Mouse (Mus musculus) gastrocnemius, adult 2 months (tissue): Measurements from ENCODE around the gene Gm26920. TPM values are rescaled to one million over a fixed set of nuclear protein-coding genes. Genes with fewer than 3 reads are reported as not detected.

ENCODE experiments used
- DNase-seq: peaks from one replicate; pipeline ENCODE4 v3.0.0; 2022
- H3K27ac ChIP-seq: fragments of 200-600 bp; 2 replicates; pipeline ENCODE4 v1.8.1; 2022; ENCODE audit warnings: mild to moderate bottlenecking
- H3K4me3 ChIP-seq: fragments of 200-600 bp; 2 replicates; pipeline ENCODE4 v1.8.1; 2022; ENCODE audit warnings: mild to moderate bottlenecking, moderate library complexity
- CTCF ChIP-seq: fragments of 200-600 bp; IDR thresholded peaks from 2 replicates; pipeline ENCODE4 v1.8.1; 2022; ENCODE audit warnings: antibody characterized with exemption, mild to moderate bottlenecking, moderate library complexity
- intact Hi-C: fragments of 180-260 bp; cut with DNase I; formaldehyde crosslinking; loops from one replicate; pipeline ENCODE4 v1.15.1; 2025
- total RNA-seq, 2 experiments: library from RNA; stranded (reverse); gene quantifications; 2 replicates each; pipeline ENCODE4 v1.2.3; 2021

The Gm26920 gene
- total RNA-seq, 2 experiments from 2014 or later, result 0.59 TPM; not detected in 1

- H3K27ac ChIP-seq, result no peak overlapping the region
- intact Hi-C loops, result no loop called here
- no peak for DNase-seq
- no peak overlapping the region for H3K4me3 ChIP-seq
- TF ChIP-seq CTCF, result no peak
Observed at GRCm38 (mm10) chr7:30048126-30048525, 42.1 kb downstream of the Gm26920 start.

- intact Hi-C loops, result no loop called here
- Histone ChIP-seq H3K27ac (no peak overlapping the region), H3K4me3 (no peak overlapping the region)
- DNase-seq, result no peak
- no peak for TF ChIP-seq CTCF
Observed at GRCm38 (mm10) chr7:30044354-30044753, 45.9 kb downstream of the Gm26920 start.

GRCm38 (mm10) chr7:30034331-30034730, 55.9 kb downstream of the Gm26920 start:
- Histone ChIP-seq H3K27ac (no peak overlapping the region), H3K4me3 (no peak overlapping the region)
- no peak for TF ChIP-seq CTCF
- DNase-seq, result no peak
- intact Hi-C loops, result no loop called here

GRCm38 (mm10) chr7:30031379-30031778, 58.8 kb downstream of the Gm26920 start:
- intact Hi-C loops, result no loop called here
- Histone ChIP-seq H3K27ac (no peak overlapping the region), H3K4me3 (no peak overlapping the region)
- DNase-seq, result no peak
- TF ChIP-seq CTCF, result no peak

GRCm38 (mm10) chr7:30030677-30031076, 59.5 kb downstream of the Gm26920 start:
- TF ChIP-seq CTCF, result no peak
- intact Hi-C loops, result no loop called here
- Histone ChIP-seq H3K4me3 (no peak overlapping the region), H3K27ac (no peak overlapping the region)
- DNase-seq, result no peak

GRCm38 (mm10) chr7:30028572-30028971, 61.6 kb downstream of the Gm26920 start:
- intact Hi-C loops, result loop anchor here (5.0 kb wide), 1 partner anchor 59 kb away; no protein-coding TSS in a partner anchor
- TF ChIP-seq CTCF, result no peak
- DNase-seq, result no peak
- Histone ChIP-seq H3K27ac (no peak overlapping the region), H3K4me3 (no peak overlapping the region)

GRCm38 (mm10) chr7:30027331-30027730, 62.9 kb downstream of the Gm26920 start:
- TF ChIP-seq CTCF, result no peak
- no peak for DNase-seq
- Histone ChIP-seq H3K27ac (no peak overlapping the region), H3K4me3 (no peak overlapping the region)
- intact Hi-C loops, result loop anchor here (5.0 kb wide), 1 partner anchor 60 kb away; no protein-coding TSS in a partner anchor

GRCm38 (mm10) chr7:30025358-30025757, 64.9 kb downstream of the Gm26920 start:
- TF ChIP-seq CTCF, result peak; percentile 46
- intact Hi-C loops, result loop anchor here (5.0 kb wide), 1 partner anchor 62 kb away; no protein-coding TSS in a partner anchor
- DNase-seq, result no peak
- no peak overlapping the region for H3K27ac ChIP-seq
- H3K4me3 ChIP-seq, result no peak overlapping the region

- intact Hi-C loops, result no loop called here
Observed at GRCm38 (mm10) chr7:30023800-30024199, 66.4 kb downstream of the Gm26920 start.

GRCm38 (mm10) chr7:30023324-30023723, 66.9 kb downstream of the Gm26920 start:
- intact Hi-C loops, result no loop called here
- H3K27ac ChIP-seq, result no peak overlapping the region
- TF ChIP-seq CTCF, result no peak
- DNase-seq, result no peak
- no peak overlapping the region for H3K4me3 ChIP-seq

More at GRCm38 (mm10) chr7:30023800-30024199, 66.4 kb downstream of the Gm26920 start:
- no peak for TF ChIP-seq CTCF
- DNase-seq, result no peak
- Histone ChIP-seq H3K27ac (no peak overlapping the region), H3K4me3 (no peak overlapping the region)

- TF ChIP-seq CTCF, result no peak
- no peak overlapping the region for H3K4me3 ChIP-seq
- intact Hi-C loops, result loop anchor here (10.0 kb wide), 2 partner anchors 45 to 185 kb away; no protein-coding TSS in a partner anchor
- DNase-seq, result no peak
- H3K27ac ChIP-seq, result no peak overlapping the region
Observed at GRCm38 (mm10) chr7:30019543-30019942, 70.7 kb downstream of the Gm26920 start.

- intact Hi-C loops, result loop anchor here (10.0 kb wide), 2 partner anchors 48 to 188 kb away; no protein-coding TSS in a partner anchor
- Histone ChIP-seq H3K27ac (no peak overlapping the region), H3K4me3 (no peak overlapping the region)
- DNase-seq, result no peak
- no peak for TF ChIP-seq CTCF
Observed at GRCm38 (mm10) chr7:30017226-30017625, 73.0 kb downstream of the Gm26920 start.

- intact Hi-C loops, result loop anchor here (1.0 to 10.0 kb wide), 4 partner anchors 52 to 192 kb away; partner anchors contain the start of gene Zfp146
- TF ChIP-seq CTCF, result peak; percentile 78
- peak; percentile 68 for DNase-seq
- Histone ChIP-seq H3K27ac (peak overlapping the region; percentile 73), H3K4me3 (no peak overlapping the region)
Observed at GRCm38 (mm10) chr7:30012956-30013363, 77.2 kb downstream of the Gm26920 start.
